8 mouse cellular contexts compared by ENCODE assay signal in the genomic region with DNA sequence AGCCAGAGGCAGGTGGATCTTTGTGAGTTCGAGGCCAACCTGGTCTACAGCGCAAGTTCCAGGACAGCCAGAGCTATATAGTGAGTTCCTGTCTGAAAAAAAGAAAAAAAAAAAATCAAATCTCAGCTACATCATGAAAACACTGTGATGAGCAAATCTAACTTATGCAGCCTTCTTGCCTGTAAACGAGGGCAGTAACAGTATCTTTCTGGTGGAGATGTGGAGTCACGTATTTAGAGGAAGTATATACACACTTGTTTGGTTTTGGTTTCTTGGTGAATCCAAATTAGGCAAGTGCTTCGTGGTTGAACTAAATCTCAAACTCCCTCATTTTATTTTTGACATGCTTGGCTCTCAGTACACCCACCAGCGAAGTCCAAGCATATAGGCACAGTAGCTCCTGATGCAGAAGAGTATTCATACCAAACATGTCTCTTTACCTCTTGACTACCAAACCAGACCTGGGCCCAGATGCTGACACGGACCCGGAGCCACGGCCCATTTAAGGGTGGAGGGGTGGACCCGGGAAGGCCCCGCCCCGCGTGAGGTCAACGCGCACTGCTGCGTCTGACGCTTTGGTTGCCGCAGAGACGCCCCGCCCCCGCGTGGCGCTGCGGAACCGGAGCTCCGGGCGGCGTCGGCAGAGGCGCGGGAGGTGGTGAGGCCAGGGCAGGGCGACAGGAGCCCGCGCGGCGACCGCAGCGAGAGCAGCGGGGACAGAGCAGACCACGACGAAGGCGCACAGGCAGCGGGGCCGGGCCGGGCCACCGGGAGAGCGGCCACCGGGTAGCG. TPM values are rescaled to one million over a fixed set of nuclear protein-coding genes. Genes with fewer than 3 reads are reported as not detected.
A peak's percentile ranks its signal among the peaks of the same experiment; 100 is the strongest.
DNase-seq lines count a peak whose midpoint lies in the region; ATAC-seq and TF ChIP-seq lines count a peak whose summit lies in the region.

A gene (plus strand): TSS at position 605 of the 792 bp plus-strand sequence.

- DNase-seq in 3134 (ENCODE audit: extremely low read depth, insufficient read length, low spot score): peak; percentile 95
- peak; percentile 97 to 99 for DNase-seq in adrenal gland, postnatal 36 days
- peak; percentile 98 for DNase-seq in heart, adult 2 months
- peak; percentile 94 to 96 for DNase-seq in kidney, adult 8-10 months
- peak; percentile 91 to 97 for DNase-seq in spleen, postnatal 10 days (ENCODE audit: low spot score in 2 of 2)

- H3K4me3 ChIP-seq in embryonic facial prominence, embryonic 13.5 days: peak within 1 kb of the TSS; percentile 95
- peak within 1 kb of the TSS; percentile 60 for H3K4me3 ChIP-seq in heart, adult 2 months
- H3K4me3 ChIP-seq in limb, embryonic 13.5 days: peak within 1 kb of the TSS; percentile 96
- H3K4me3 ChIP-seq in midbrain, embryonic 16.5 days (ENCODE audit: low read depth, low read length): peak within 1 kb of the TSS; percentile 95

- H3K9ac ChIP-seq in embryonic facial prominence, embryonic 13.5 days: peak within 1 kb of the TSS; percentile 96
- H3K9ac ChIP-seq in heart, adult 2 months (ENCODE audit: low read depth, low read length): peak within 1 kb of the TSS; percentile 94
- H3K9ac ChIP-seq in limb, embryonic 13.5 days: peak within 1 kb of the TSS; percentile 92
- peak within 1 kb of the TSS; percentile 97 for H3K9ac ChIP-seq in midbrain, embryonic 16.5 days (ENCODE audit: low read depth, low read length)

- peak; percentile 77 for TF ChIP-seq POLR2A in heart, adult 2 months (IDR thresholded peaks at IDR 0.05; ENCODE audit: insufficient read depth, low read depth, low read length)

- no peaks in the 10 kb centered on the region for H3K9me3 ChIP-seq in embryonic facial prominence, embryonic 13.5 days
- H3K9me3 ChIP-seq in limb, embryonic 13.5 days: no peaks in the 10 kb centered on the region
- H3K9me3 ChIP-seq in midbrain, embryonic 16.5 days (replicated peaks; ENCODE audit: control insufficient read depth, low read length, poor library complexity, severe bottlenecking): no peaks in the 10 kb centered on the region

- TF ChIP-seq EP300 in heart, adult 2 months (IDR thresholded peaks at IDR 0.05; ENCODE audit: insufficient read depth, low read depth, low read length): no peak

- H3K27me3 ChIP-seq in embryonic facial prominence, embryonic 13.5 days: no peaks in the 10 kb centered on the region
- H3K27me3 ChIP-seq in heart, adult 2 months (ENCODE audit: control insufficient read depth, insufficient read depth, low read length): no peaks in the 10 kb centered on the region
- H3K27me3 ChIP-seq in limb, embryonic 13.5 days: no peaks in the 10 kb centered on the region
- H3K27me3 ChIP-seq in midbrain, embryonic 16.5 days (ENCODE audit: control insufficient read depth, insufficient read depth, low read depth, low read length): no peaks in the 10 kb centered on the region

- peak within 1 kb of the TSS; percentile 83 for H3K27ac ChIP-seq in embryonic facial prominence, embryonic 13.5 days
- H3K27ac ChIP-seq in heart, adult 2 months: peak within 1 kb of the TSS; percentile 95
- peak within 1 kb of the TSS; percentile 75 for H3K27ac ChIP-seq in limb, embryonic 13.5 days
- peak within 1 kb of the TSS; percentile 90 for H3K27ac ChIP-seq in midbrain, embryonic 16.5 days (ENCODE audit: low read length)

- peaks cover 9% of the 10 kb centered on the region for H3K36me3 ChIP-seq in embryonic facial prominence, embryonic 13.5 days
- H3K36me3 ChIP-seq in heart, adult 2 months (ENCODE audit: control insufficient read depth, insufficient read depth, low read length): no peaks in the 10 kb centered on the region
- H3K36me3 ChIP-seq in limb, embryonic 13.5 days: peaks cover 11% of the 10 kb centered on the region
- peaks cover 2% of the 10 kb centered on the region; the same call in 1 of the 2 replicates for H3K36me3 ChIP-seq in midbrain, embryonic 16.5 days (ENCODE audit: control insufficient read depth, insufficient read depth, low read length)

- 0 out of 2 replicates have a peak, but pooled peaks have one; percentile 17 for TF ChIP-seq CTCF in heart, adult 2 months (IDR thresholded peaks at IDR 0.05)

- H3K79me2 ChIP-seq in heart, adult 2 months (replicated peaks; ENCODE audit: control insufficient read depth, insufficient read depth, low read length): peaks cover 4% of the 10 kb centered on the region

- WGBS in embryonic facial prominence, embryonic 13.5 days: 5% methylated on average over 47 of the region's 49 CpGs
- 3% methylated on average over 49 of the region's 49 CpGs for WGBS in heart, adult 2 months
- 6% methylated on average over 48 of the region's 49 CpGs for WGBS in limb, embryonic 13.5 days
- WGBS in midbrain, embryonic 16.5 days: 6% methylated on average over 49 of the region's 49 CpGs

- ATAC-seq in embryonic facial prominence, embryonic 13.5 days (ENCODE audit: insufficient number of reproducible peaks, insufficient read depth, low FRiP score, low TSS enrichment, low read depth): peak; percentile 92
- ATAC-seq in limb, embryonic 13.5 days (ENCODE audit: low FRiP score, low read depth): peak; percentile 95
- ATAC-seq in midbrain, embryonic 16.5 days: peak; percentile 96

- peaks cover 23% of the 10 kb centered on the region for H3K4me1 ChIP-seq in embryonic facial prominence, embryonic 13.5 days
- peaks cover 13% of the 10 kb centered on the region for H3K4me1 ChIP-seq in heart, adult 2 months (ENCODE audit: control insufficient read depth, insufficient read depth, low read length)
- H3K4me1 ChIP-seq in limb, embryonic 13.5 days: peaks cover 21% of the 10 kb centered on the region
- H3K4me1 ChIP-seq in midbrain, embryonic 16.5 days (ENCODE audit: control insufficient read depth, insufficient read depth, low read length): peaks cover 19% of the 10 kb centered on the region

- H3K4me2 ChIP-seq in embryonic facial prominence, embryonic 13.5 days: peak within 1 kb of the TSS; percentile 94
- H3K4me2 ChIP-seq in limb, embryonic 13.5 days (replicated peaks): peak within 1 kb of the TSS; percentile 91
- H3K4me2 ChIP-seq in midbrain, embryonic 16.5 days (ENCODE audit: low read length): peak within 1 kb of the TSS; percentile 82

- intact Hi-C loops in heart, adult 2 months (cut with DNase I): loop anchor here (5.0 kb wide), 1 partner anchor 40 kb away; no protein-coding TSS in a partner anchor

RNA-seq across cellular contexts. Expression of the gene that starts here (rescaled TPM):
- total RNA-seq in adrenal gland, postnatal 36 days (2021): 100 to 1,000 TPM; 169 to 177 TPM
- 66.2 and 74.4 TPM in 2 replicates for polyA plus RNA-seq in embryonic facial prominence, embryonic 13.5 days (2015; fragmentation: Nextera tagmentation; extraction: Ambion mirVana)
- total RNA-seq in heart, adult 2 months (2021): 10 to 100 TPM; 96.6 to 99.1 TPM
- polyA plus RNA-seq in heart, adult 2 months (2012; rRNA removed): 57.2 and 95.9 TPM in 2 replicates
- polyA plus RNA-seq in limb, embryonic 13.5 days (2015; fragmentation: Nextera tagmentation; extraction: Ambion mirVana): 60.9 and 62.5 TPM in 2 replicates
- polyA plus RNA-seq in midbrain, embryonic 16.5 days (2015; fragmentation: Nextera tagmentation; extraction: Ambion mirVana): 95.7 and 98.3 TPM in 2 replicates

Comparison
In these comparisons a context has a peak if more than half of its experiments do, and no peak if none do; other contexts are left out.
1. Peak in every context shown above with its lines: DNase-seq, ATAC-seq, H3K4me3 ChIP-seq and H3K27ac ChIP-seq.